Comparison of ENCODE assay signal across 8 mouse cellular contexts in the genomic region with DNA sequence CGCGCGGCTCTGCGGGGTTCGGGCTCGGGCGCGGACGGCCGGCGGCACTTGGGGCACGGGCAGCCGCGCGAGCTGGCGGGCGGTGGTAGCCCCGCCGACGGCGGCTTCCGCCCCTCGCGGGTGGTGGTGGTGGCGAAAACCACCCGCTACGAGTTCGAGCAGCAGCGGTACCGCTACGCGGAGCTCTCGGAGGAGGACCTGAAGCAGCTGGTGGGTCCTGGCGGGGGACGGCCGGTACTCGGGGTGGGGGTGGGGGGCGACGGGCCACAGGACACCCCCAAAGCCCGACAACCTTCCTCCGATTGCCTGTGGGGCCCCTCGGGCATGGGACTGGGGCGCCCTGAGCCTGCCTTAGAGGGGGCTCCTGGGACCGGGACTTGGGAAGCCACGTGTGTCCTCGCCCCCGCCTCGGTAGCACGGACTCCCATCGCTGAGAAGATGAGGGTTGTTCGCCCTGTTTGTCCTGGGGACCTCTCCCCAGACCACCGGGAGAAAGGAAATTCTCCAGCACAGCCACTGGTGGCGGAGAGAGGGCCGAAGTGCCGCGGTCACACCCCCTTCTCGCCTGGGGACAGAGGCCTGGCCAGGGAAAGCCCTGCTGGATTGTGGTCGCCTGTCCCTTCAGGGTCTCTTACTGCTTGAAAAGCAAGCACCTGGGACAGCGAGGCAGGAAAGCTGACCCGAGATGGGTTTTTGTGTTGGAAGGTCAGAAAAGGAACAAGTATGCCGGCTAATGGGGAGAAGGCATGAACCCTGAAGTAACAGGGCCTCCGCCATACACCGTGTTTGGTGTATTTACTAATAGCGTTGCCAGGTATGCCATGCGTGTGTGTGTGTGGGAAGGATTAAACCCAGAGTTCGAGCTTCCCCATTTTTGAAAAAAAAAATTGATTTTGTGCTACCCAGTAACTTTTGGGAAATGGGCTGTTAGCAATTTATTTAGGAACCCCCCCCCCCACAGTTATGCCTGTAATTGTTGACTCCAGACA. TPM values are rescaled to one million over a fixed set of nuclear protein-coding genes. Genes with fewer than 3 reads are reported as not detected.
DNase-seq lines count a peak whose midpoint lies in the region; ATAC-seq and TF ChIP-seq lines count a peak whose summit lies in the region.

No protein-coding gene starts in this region.

- H3K36me3 ChIP-seq in E14TG2a.4 (ENCODE audit: insufficient read depth, low read length) = peaks cover 16% of the 10 kb centered on the region
- no peaks in the 10 kb centered on the region for H3K36me3 ChIP-seq in embryonic facial prominence, embryonic 15.5 days
- H3K36me3 ChIP-seq in heart, postnatal 0 days (replicated peaks; ENCODE audit: control insufficient read depth, insufficient read depth, low read length) = no peaks in the 10 kb centered on the region

- ATAC-seq in embryonic facial prominence, embryonic 15.5 days (ENCODE audit: insufficient number of reproducible peaks, low FRiP score, low TSS enrichment, low read depth) = peak; percentile 53
- peak; percentile 29 for ATAC-seq in heart, postnatal 0 days (ENCODE audit: insufficient read depth, low read depth)

- peak overlapping the region; percentile 81 for H3K9ac ChIP-seq in embryonic facial prominence, embryonic 15.5 days
- H3K9ac ChIP-seq in heart, postnatal 0 days (replicated peaks; ENCODE audit: low read depth, low read length) = peak overlapping the region; percentile 93

- H3K4me1 ChIP-seq in E14TG2a.4 (replicated peaks; ENCODE audit: low read depth, low read length) = peaks cover 63% of the 10 kb centered on the region
- H3K4me1 ChIP-seq in embryonic facial prominence, embryonic 15.5 days = peaks cover 40% of the 10 kb centered on the region
- H3K4me1 ChIP-seq in heart, postnatal 0 days (ENCODE audit: control insufficient read depth, insufficient read depth) = peaks cover 40% of the 10 kb centered on the region

- peak; percentile 74 for DNase-seq in adrenal gland, postnatal 14 days
- no peak for DNase-seq in heart, postnatal 0 days (ENCODE audit: low spot score)
- peak; percentile 29 to 72 for DNase-seq in kidney, postnatal 36 days
- peak; percentile 49 for DNase-seq in lung, postnatal 14 days
- DNase-seq in retina, postnatal 1 day = peak; percentile 64
- peak; percentile 67 for DNase-seq in yolk sac, embryonic 10.5 days (ENCODE audit: low spot score)

- under 1% methylated on average over 60 of the region's 66 CpGs for WGBS in embryonic facial prominence, embryonic 15.5 days
- under 1% methylated on average over 55 of the region's 66 CpGs for WGBS in heart, postnatal 0 days

- no peak for TF ChIP-seq EP300 in heart, postnatal 0 days (IDR thresholded peaks at IDR 0.05; ENCODE audit: low read depth)

- peak overlapping the region; percentile 93 for H3K27ac ChIP-seq in embryonic facial prominence, embryonic 15.5 days (replicated peaks)
- peak overlapping the region; percentile 96 for H3K27ac ChIP-seq in heart, postnatal 0 days (ENCODE audit: low read depth)

- no peak for TF ChIP-seq CTCF in E14TG2a.4 (conservative IDR thresholded peaks at IDR 0.05; ENCODE audit: low read length)
- TF ChIP-seq CTCF in heart, postnatal 0 days (IDR thresholded peaks at IDR 0.05; ENCODE audit: low read depth) = no peak

- no peaks in the 10 kb centered on the region for H3K27me3 ChIP-seq in E14TG2a.4 (ENCODE audit: insufficient read depth, low read length)
- 0 out of 2 replicates have a peak, but pooled peaks cover 3% of the 10 kb centered on the region for H3K27me3 ChIP-seq in embryonic facial prominence, embryonic 15.5 days
- H3K27me3 ChIP-seq in heart, postnatal 0 days (ENCODE audit: control insufficient read depth, insufficient read depth, low read length) = no peaks in the 10 kb centered on the region

- H3K4me2 ChIP-seq in embryonic facial prominence, embryonic 15.5 days (replicated peaks) = peak overlapping the region; percentile 67
- H3K4me2 ChIP-seq in heart, postnatal 0 days (ENCODE audit: low read depth, low read length) = peak overlapping the region; percentile 90

- peak overlapping the region; percentile 90 for H3K4me3 ChIP-seq in E14TG2a.4 (replicated peaks; ENCODE audit: low read length)
- H3K4me3 ChIP-seq in embryonic facial prominence, embryonic 15.5 days (replicated peaks) = peak overlapping the region; percentile 93
- peak overlapping the region; percentile 89 for H3K4me3 ChIP-seq in heart, postnatal 0 days (ENCODE audit: low read depth, low read length)

- no peaks in the 10 kb centered on the region for H3K9me3 ChIP-seq in E14TG2a.4 (ENCODE audit: low read length)
- no peaks in the 10 kb centered on the region for H3K9me3 ChIP-seq in embryonic facial prominence, embryonic 15.5 days (replicated peaks)
- no peaks in the 10 kb centered on the region for H3K9me3 ChIP-seq in heart, postnatal 0 days (replicated peaks; ENCODE audit: control insufficient read depth, low read length)

RNA-seq across cellular contexts. Expression of a gene that starts 0.8 kb away (rescaled TPM):
- total RNA-seq in adrenal gland, postnatal 14 days (2021) = 57.1 and 81.3 TPM in 2 replicates
- 24.5 and 25.2 TPM in 2 replicates for polyA plus RNA-seq in embryonic facial prominence, embryonic 15.5 days (2015; fragmentation: Nextera tagmentation; extraction: Ambion mirVana)
- total RNA-seq in heart, postnatal 0 days (2014; rRNA removed; ENCODE audit: low replicate concordance) = 41.6 and 77.7 TPM in 2 replicates
- 33.4 and 33.8 TPM in 2 replicates for polyA plus RNA-seq in heart, postnatal 0 days (2015; fragmentation: Nextera tagmentation; extraction: Ambion mirVana)
